Mouse (Mus musculus) gastrocnemius, postnatal 4 days (tissue): Measurements from ENCODE around the gene Map3k14. TPM values are rescaled to one million over a fixed set of nuclear protein-coding genes. Genes with fewer than 3 reads are reported as not detected.

ENCODE experiments used
- DNase-seq, 2 experiments: peaks; one replicate each; pipeline ENCODE4 v3.0.0; 2021 to 2022; ENCODE audit warnings: low spot score in 2 of 2, mixed read lengths in 2 of 2
- total RNA-seq, 2 experiments: library from RNA; stranded (reverse); gene quantifications; 2 replicates each; pipeline ENCODE4 v1.2.3; 2021

Map3k14 gene
- total RNA-seq, 2 experiments from 2014 or later = 7.7 to 7.8 TPM

GRCm38 (mm10) chr11:103276450-103276849 lies 9.2 kb upstream of the Map3k14 start:
- DNase-seq = no peak

GRCm38 (mm10) chr11:103272888-103273287 lies 5.6 kb upstream of the Map3k14 start:
- DNase-seq = no peak

GRCm38 (mm10) chr11:103271979-103272378 lies 4.7 kb upstream of the Map3k14 start:
- no peak for DNase-seq

- DNase-seq = no peak
Observed at GRCm38 (mm10) chr11:103269426-103269825, 2.2 kb upstream of the Map3k14 start.

- no peak for DNase-seq
Observed at GRCm38 (mm10) chr11:103268905-103269304, 1.6 kb upstream of the Map3k14 start.

GRCm38 (mm10) chr11:103268350-103268749 lies 1.1 kb upstream of the Map3k14 start:
- DNase-seq = no peak

- DNase-seq = no peak
Observed at GRCm38 (mm10) chr11:103266729-103267345, 435 bp downstream of the Map3k14 start.

- DNase-seq = no peak
Observed at GRCm38 (mm10) chr11:103265856-103266255, 1.4 kb downstream of the Map3k14 start.

- no peak for DNase-seq
Observed at GRCm38 (mm10) chr11:103265211-103265610, 2.1 kb downstream of the Map3k14 start.

GRCm38 (mm10) chr11:103264427-103265005 lies 2.8 kb downstream of the Map3k14 start:
- no peak for DNase-seq

GRCm38 (mm10) chr11:103263551-103263950 lies 3.7 kb downstream of the Map3k14 start:
- no peak for DNase-seq

- no peak for DNase-seq
Observed at GRCm38 (mm10) chr11:103262412-103263267, 4.6 kb downstream of the Map3k14 start.

- no peak for DNase-seq
Observed at GRCm38 (mm10) chr11:103261671-103262411, 5.4 kb downstream of the Map3k14 start.

- DNase-seq = no peak
Observed at GRCm38 (mm10) chr11:103260515-103261192, 6.6 kb downstream of the Map3k14 start.

- no peak for DNase-seq
Observed at GRCm38 (mm10) chr11:103260034-103260433, 7.2 kb downstream of the Map3k14 start.

- DNase-seq = no peak
Observed at GRCm38 (mm10) chr11:103257938-103258481, 9.3 kb downstream of the Map3k14 start.

- no peak for DNase-seq
Observed at GRCm38 (mm10) chr11:103253605-103254004, 13.7 kb downstream of the Map3k14 start.

GRCm38 (mm10) chr11:103252380-103252779 lies 14.9 kb downstream of the Map3k14 start:
- DNase-seq = no peak

- no peak for DNase-seq
Observed at GRCm38 (mm10) chr11:103250324-103250723, 16.9 kb downstream of the Map3k14 start.

- no peak for DNase-seq
Observed at GRCm38 (mm10) chr11:103249509-103249908, 17.8 kb downstream of the Map3k14 start.

- no peak for DNase-seq
Observed at GRCm38 (mm10) chr11:103248837-103249236, 18.4 kb downstream of the Map3k14 start.
